Mouse (Mus musculus) CD8-positive naive resting alpha-beta T cell, adult 2 months (primary cell): ENCODE measurements around the gene Narfl.
A peak's percentile ranks its signal among the peaks of the same experiment; 100 is the strongest.
"Not testable (repeated sequence)": the region's sequence is repeated elsewhere in the genome, so short reads cannot be mapped to it uniquely, and the experiment has no call there.

Experiments used
- DNase-seq, 2 experiments: peaks; one replicate each; pipeline ENCODE4 v3.0.0; 2022; ENCODE audit warnings: low read depth in 2 of 2, low spot score in 2 of 2

Narfl gene

GRCm38 (mm10) chr17:25773549-25774120 is at the start of gene Narfl:
TSS of gene Narfl (plus strand) at chr17:25773776.
- peak; percentile 97 to 98 for DNase-seq

DNA sequence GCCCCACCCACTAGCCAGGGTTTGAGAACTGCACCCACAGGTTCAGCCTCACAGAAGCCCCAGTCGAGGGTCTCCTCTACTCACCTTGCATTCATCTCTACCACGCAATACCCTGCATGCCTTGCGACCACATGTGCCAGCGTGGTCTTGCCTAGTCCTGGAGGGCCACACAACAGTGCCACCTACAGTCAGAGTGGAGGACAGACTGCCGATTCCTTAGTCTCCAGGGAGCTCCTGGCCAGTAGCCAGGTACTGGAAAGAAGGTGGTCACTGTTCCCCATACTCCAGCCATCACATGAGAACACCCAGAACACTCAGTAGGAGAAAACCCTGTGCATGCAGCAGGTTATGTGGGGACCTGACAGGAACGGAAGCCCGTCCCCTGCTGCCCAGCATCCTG is 49.7 kb upstream of the Narfl start:
- DNase-seq = no peak

DNA sequence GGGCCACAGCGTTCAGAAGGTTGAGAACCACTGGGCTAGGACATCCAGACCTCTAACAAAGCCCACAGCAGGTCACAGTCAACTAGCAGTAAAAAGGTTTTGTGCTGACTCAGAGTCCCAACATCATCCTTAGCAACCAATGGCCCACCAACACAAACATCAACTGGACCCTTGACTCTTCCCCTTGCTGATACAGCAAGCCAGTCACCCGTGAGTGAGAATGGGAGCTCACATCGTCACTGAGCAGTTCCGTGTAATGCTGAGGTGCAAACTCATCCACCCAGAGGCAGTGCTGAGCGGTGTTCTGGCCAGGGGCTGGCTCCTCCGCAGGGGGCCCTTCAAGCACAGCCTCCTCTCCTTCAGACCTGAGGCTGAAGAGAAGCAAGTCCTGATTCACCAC is 48.3 kb upstream of the Narfl start:
- no peak for DNase-seq

GRCm38 (mm10) chr17:25727265-25728008 is 46.1 kb upstream of the Narfl start, which contains the start of the genes Chtf18 and Rpusd1:
TSS of gene Chtf18 (minus strand) at chr17:25727419.
TSS of gene Rpusd1 (plus strand) at chr17:25727670.
- peak; percentile 92 to 96 for DNase-seq

- DNase-seq = no peak
Observed at GRCm38 (mm10) chr17:25728009-25728270, 45.6 kb upstream of the Narfl start.

GRCm38 (mm10) chr17:25732082-25732481 is 41.5 kb upstream of the Narfl start:
- peak; percentile 67 to 76 for DNase-seq

GRCm38 (mm10) chr17:25735246-25735645 is 38.3 kb upstream of the Narfl start:
- no peak for DNase-seq

GRCm38 (mm10) chr17:25735745-25736144 is 37.8 kb upstream of the Narfl start, which contains the start of gene Mslnl:
TSS of gene Mslnl (plus strand) at chr17:25736042.
- no peak for DNase-seq

GRCm38 (mm10) chr17:25738861-25739260 is 34.7 kb upstream of the Narfl start:
- no peak for DNase-seq

GRCm38 (mm10) chr17:25741471-25741870 is 32.1 kb upstream of the Narfl start:
- not testable (repeated sequence) for DNase-seq

- DNase-seq = no peak
Observed at GRCm38 (mm10) chr17:25743831-25744230, 29.7 kb upstream of the Narfl start.

DNA sequence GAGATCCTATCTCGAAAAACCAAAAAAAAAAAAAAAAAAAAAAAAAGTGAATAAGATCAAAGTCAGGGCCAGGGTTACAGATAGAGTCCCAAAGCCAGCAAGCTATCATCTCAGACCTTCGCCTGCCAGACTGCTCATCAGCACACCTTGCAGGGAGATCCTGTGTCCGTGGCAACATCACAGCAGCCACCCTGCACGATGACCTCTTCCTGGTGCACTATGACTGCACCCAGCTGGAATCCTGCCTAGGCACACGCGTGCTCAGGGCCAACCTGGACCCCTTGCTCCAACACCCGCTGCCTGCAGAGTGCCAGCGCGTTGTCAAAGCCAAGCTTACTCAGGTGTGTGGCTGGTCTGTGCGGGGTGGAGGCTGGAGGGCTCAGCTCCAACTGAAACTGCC is 29.3 kb upstream of the Narfl start:
- no peak for DNase-seq

- DNase-seq = no peak
Observed at GRCm38 (mm10) chr17:25748238-25748637, 25.3 kb upstream of the Narfl start.

- no peak for DNase-seq
Observed at GRCm38 (mm10) chr17:25749314-25749713, 24.3 kb upstream of the Narfl start.

GRCm38 (mm10) chr17:25751446-25751845 is 22.1 kb upstream of the Narfl start:
- no peak for DNase-seq

DNA sequence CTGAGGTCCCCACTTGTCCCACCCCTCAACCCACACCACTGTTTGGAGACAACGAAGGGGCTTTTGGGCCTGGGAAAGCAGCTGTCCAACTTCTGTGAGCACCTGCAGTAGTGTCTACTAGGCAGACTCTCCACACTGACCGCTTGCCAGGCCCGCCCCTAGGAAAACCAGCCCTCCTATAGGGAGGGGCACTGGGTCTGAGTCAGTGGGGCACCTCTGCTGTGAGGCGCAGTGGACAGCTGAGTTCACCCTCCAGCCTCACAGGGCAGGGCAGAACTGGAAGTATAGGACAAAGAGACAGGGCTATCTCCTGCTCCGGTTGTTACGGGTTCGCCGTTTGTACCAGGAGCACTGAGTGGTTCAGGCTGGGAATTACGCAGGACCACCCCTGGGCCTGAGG is 19.3 kb upstream of the Narfl start, which contains the start of gene Msln:
Msln (minus strand) TSS at position 138 of the 400 bp plus-strand sequence.
- DNase-seq = no peak

DNA sequence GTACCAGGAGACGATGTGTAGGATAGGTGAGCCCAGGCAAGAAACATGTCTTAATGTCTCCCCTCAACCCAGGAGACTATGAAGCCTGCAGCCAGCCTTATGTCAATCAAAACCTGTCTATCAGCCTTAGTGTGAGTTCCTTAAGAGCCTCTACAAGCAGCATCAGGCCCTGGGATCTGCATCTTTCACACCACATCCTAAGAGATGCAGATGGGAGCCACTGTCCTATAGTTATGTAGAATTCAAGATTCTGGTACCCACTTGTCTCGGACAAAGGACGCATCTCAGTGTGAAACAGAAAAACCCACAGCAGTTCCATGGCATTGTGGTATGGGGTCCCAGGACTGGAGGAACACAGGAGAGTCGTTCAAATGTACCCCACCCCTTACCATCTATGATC is 18.5 kb upstream of the Narfl start:
- no peak for DNase-seq

- no peak for DNase-seq
Observed at GRCm38 (mm10) chr17:25755627-25756377, 17.8 kb upstream of the Narfl start.

- DNase-seq = no peak
Observed at GRCm38 (mm10) chr17:25756378-25757242, 17.0 kb upstream of the Narfl start.

DNA sequence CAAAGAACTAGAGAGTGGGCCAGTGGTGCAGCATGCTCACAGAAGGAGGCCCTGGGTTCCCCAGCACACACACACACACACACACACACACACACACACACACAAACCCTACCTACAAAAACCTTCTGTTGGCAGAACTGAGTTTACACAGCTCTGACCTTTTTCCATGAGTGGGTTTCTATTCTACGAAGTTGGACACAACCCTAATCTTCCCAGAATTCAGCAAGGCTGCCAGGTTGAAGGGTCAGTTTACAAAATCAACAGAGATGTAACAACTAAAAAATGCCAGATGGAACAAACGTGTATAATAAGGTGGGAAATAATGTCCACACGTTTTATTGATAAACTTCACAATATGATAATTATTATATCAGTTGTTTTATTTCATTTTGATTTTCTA is 15.9 kb upstream of the Narfl start:
- no peak for DNase-seq

GRCm38 (mm10) chr17:25760148-25760547 is 13.4 kb upstream of the Narfl start:
- DNase-seq = no peak
